Mouse (Mus musculus): ENCODE results near the gene Ptrh2. TPM values are rescaled to one million over a fixed set of nuclear protein-coding genes. Genes with fewer than 3 reads are reported as not detected.
"Not testable (repeated sequence)": the region's sequence is repeated elsewhere in the genome, so short reads cannot be mapped to it uniquely, and the experiment has no call there.

Gene Ptrh2
- polyA plus RNA-seq, 1 experiment from 2014 or later: 38.5 TPM

GRCm38 (mm10) chr11:86714606-86715005 lies 30.8 kb downstream of the Ptrh2 start:
- Histone ChIP-seq H3K27ac (no peak overlapping the region), H3K4me3 (replicated peaks) (no peak overlapping the region), H3K36me3 (peaks cover 75% of the 10 kb centered on the region), H3K4me1 (replicated peaks) (no peaks in the 10 kb centered on the region), H3K9me3 (no peaks in the 10 kb centered on the region), H3K9ac (replicated peaks) (no peak overlapping the region), H3K27me3 (no peaks in the 10 kb centered on the region), H3K4me2 (replicated peaks) (no peak overlapping the region)
- ATAC-seq: no peak

- Histone ChIP-seq H3K4me2 (replicated peaks) (no peak overlapping the region), H3K4me1 (replicated peaks) (no peaks in the 10 kb centered on the region), H3K27me3 (no peaks in the 10 kb centered on the region), H3K9ac (replicated peaks) (no peak overlapping the region), H3K4me3 (replicated peaks) (no peak overlapping the region), H3K36me3 (peaks cover 69% of the 10 kb centered on the region), H3K27ac (no peak overlapping the region), H3K9me3 (no peaks in the 10 kb centered on the region)
- 86% methylated on average over 6 of the region's 6 CpGs for WGBS
- ATAC-seq: no peak
Measured at GRCm38 (mm10) chr11:86717306-86718065, 33.7 kb downstream of the Ptrh2 start.

DNA sequence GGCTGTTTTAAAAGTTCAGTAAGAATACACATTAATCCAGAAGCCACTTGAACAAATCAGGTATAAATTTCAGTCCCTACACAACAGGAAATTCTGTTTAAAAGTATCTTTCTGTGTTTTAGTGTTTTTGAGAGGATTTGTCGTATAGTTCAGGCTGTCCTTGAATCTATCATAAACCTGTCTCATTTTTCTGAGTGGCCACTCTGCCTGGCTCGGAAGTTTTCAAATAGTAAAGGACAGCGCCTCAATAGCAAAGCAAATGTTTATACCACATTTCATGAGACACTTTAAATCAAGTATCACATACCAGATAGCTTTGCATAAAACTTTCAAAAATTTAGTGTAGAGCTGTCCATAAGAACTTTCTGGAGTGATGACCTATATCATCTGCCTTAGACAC lies 34.6 kb downstream of the Ptrh2 start:
- Histone ChIP-seq H3K27ac (no peak overlapping the region), H3K4me2 (replicated peaks) (no peak overlapping the region), H3K36me3 (peaks cover 67% of the 10 kb centered on the region), H3K27me3 (no peaks in the 10 kb centered on the region), H3K9ac (replicated peaks) (no peak overlapping the region), H3K9me3 (no peaks in the 10 kb centered on the region), H3K4me1 (replicated peaks) (no peaks in the 10 kb centered on the region), H3K4me3 (replicated peaks) (no peak overlapping the region)
- WGBS: 94% methylated on average over 3 of the region's 3 CpGs
- ATAC-seq: no peak

DNA sequence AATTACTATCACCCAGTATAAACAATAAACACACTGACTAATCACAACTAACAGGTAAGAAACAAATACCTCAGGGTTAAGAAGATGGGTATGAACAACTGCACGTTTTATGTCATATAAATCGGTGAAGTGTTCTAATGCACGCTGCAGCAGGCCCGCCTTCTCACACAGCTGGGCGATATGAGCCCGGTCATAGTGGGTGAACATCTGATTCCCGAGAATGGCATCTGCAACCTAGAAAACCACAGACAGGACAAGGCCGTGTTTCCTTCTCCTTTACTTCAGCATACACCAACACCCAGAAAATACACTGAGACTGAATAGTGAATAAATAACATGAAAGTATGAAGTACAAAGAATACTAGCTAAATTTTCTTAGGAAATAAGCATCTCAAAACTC lies 35.6 kb downstream of the Ptrh2 start:
- no peaks in the 10 kb centered on the region for H3K9me3 ChIP-seq
- WGBS: 95% methylated on average over 8 of the region's 8 CpGs
- no peaks in the 10 kb centered on the region for H3K27me3 ChIP-seq
- H3K4me3 ChIP-seq (replicated peaks): no peak overlapping the region
- H3K4me1 ChIP-seq (replicated peaks): no peaks in the 10 kb centered on the region
- no peak for ATAC-seq
- no peak overlapping the region for H3K4me2 ChIP-seq (replicated peaks)
- H3K9ac ChIP-seq (replicated peaks): no peak overlapping the region
- peaks cover 63% of the 10 kb centered on the region for H3K36me3 ChIP-seq
- no peak overlapping the region for H3K27ac ChIP-seq

DNA sequence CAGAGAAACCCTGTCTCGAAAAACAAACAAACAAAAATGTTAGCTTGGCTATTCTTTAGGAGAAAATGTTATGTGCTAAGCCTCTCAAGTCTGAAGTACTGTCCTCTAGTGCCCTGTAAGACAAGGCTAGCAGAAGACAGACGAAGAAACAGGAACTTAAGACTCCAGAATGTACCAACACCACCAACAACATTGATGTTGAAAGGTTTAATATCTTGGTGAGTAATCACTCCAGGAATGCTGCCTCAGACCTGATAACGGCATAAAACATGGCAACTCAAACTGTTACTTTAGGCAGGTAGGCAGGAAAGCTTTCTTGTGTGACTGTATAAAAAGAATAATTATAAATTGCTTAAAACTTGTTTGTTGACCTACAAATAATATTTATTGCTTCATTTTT lies 40.2 kb downstream of the Ptrh2 start:
- no peak overlapping the region for H3K4me3 ChIP-seq (replicated peaks)
- no peak overlapping the region for H3K9ac ChIP-seq (replicated peaks)
- H3K9me3 ChIP-seq: no peaks in the 10 kb centered on the region
- no peak overlapping the region for H3K4me2 ChIP-seq (replicated peaks)
- ATAC-seq: no peak
- no peaks in the 10 kb centered on the region for H3K4me1 ChIP-seq (replicated peaks)
- H3K27me3 ChIP-seq: no peaks in the 10 kb centered on the region
- no peak overlapping the region for H3K27ac ChIP-seq
- 91% methylated on average over 3 of the region's 3 CpGs for WGBS
- H3K36me3 ChIP-seq: peaks cover 52% of the 10 kb centered on the region

DNA sequence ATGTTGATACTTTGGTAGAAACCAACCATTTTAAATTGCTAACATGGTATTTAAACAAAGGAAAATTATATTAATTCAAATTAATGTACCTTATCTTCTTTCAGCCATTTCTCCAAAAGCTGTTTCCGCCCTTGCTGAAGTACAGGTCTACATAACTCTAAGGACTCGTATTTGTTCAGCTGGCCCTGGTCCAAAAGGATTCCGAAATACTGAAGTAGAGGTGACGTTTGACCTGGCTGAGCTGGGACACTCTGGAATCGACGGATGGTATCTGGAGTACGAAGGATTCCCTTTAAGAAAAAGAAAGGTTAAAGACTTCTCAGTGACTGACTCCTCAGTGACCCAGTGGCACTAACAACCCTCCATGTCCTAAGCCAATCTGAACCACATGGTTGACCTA lies 41.2 kb downstream of the Ptrh2 start:
- Histone ChIP-seq H3K9ac (replicated peaks) (no peak overlapping the region), H3K27me3 (no peaks in the 10 kb centered on the region), H3K4me2 (replicated peaks) (no peak overlapping the region), H3K9me3 (no peaks in the 10 kb centered on the region), H3K4me1 (replicated peaks) (no peaks in the 10 kb centered on the region), H3K27ac (no peak overlapping the region), H3K36me3 (peaks cover 49% of the 10 kb centered on the region), H3K4me3 (replicated peaks) (no peak overlapping the region)
- 93% methylated on average over 7 of the region's 7 CpGs for WGBS
- no peak for ATAC-seq

DNA sequence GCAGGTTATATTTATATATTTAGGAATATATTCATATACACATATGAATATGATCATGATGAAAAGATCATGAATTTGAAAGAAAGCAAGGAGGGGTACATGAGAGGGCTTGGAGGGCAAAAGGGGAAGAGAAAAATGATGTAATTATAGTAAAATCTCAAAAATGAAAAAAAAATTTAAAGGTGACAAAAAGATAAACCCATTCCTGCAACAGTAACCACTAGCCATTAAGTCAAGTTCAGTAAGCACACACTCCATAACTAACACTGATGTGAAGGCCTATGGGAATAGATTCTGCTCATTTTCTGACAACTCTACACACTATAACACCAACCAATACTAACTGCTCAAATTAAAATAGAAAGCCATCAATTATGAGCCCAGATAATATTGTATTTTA lies 41.8 kb downstream of the Ptrh2 start:
- H3K4me2 ChIP-seq (replicated peaks): no peak overlapping the region

GRCm38 (mm10) chr11:86731443-86731842 lies 47.7 kb downstream of the Ptrh2 start:
- Histone ChIP-seq H3K4me2 (replicated peaks) (no peak overlapping the region), H3K27ac (no peak overlapping the region), H3K9me3 (no peaks in the 10 kb centered on the region), H3K27me3 (no peaks in the 10 kb centered on the region), H3K4me1 (replicated peaks) (no peaks in the 10 kb centered on the region; the same call in 1 of the 2 replicates), H3K4me3 (replicated peaks) (no peak overlapping the region), H3K9ac (replicated peaks) (no peak overlapping the region), H3K36me3 (peaks cover 42% of the 10 kb centered on the region)
- 95% methylated on average over 2 of the region's 2 CpGs for WGBS
- ATAC-seq: no peak

More for the DNA sequence above, 41.8 kb downstream of the Ptrh2 start:
- Histone ChIP-seq H3K9ac (replicated peaks) (no peak overlapping the region), H3K27me3 (no peaks in the 10 kb centered on the region), H3K36me3 (peaks cover 46% of the 10 kb centered on the region), H3K9me3 (no peaks in the 10 kb centered on the region), H3K27ac (no peak overlapping the region), H3K4me3 (replicated peaks) (no peak overlapping the region), H3K4me1 (replicated peaks) (no peaks in the 10 kb centered on the region)
- no peak for ATAC-seq

- Histone ChIP-seq H3K4me1 (replicated peaks) (no peaks in the 10 kb centered on the region; the same call in 1 of the 2 replicates), H3K27ac (no peak overlapping the region), H3K36me3 (peaks cover 30% of the 10 kb centered on the region), H3K4me2 (replicated peaks) (no peak overlapping the region), H3K9ac (replicated peaks) (no peak overlapping the region), H3K9me3 (no peaks in the 10 kb centered on the region), H3K4me3 (replicated peaks) (no peak overlapping the region), H3K27me3 (no peaks in the 10 kb centered on the region)
- ATAC-seq: no peak
- 60% methylated on average over 10 of the region's 10 CpGs for WGBS
Measured at GRCm38 (mm10) chr11:86734241-86734939, 50.6 kb downstream of the Ptrh2 start.

DNA sequence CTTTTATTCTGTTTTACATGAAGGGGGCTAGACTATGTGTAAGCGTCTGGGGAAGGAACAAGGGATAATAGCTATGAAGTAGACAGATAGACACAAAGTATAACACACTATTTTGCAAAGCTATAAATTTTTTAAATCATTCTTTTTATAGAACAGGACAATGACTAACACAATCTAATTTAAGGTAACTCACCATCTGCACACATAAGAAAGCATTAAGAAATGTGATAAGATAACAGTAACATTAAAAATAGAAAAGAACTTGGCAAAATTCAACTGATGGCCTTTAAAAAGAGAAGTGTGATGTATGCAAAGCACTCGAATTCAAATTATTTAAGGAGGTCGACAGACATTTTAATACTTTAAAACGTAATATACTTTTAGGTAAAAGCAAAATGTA lies 51.2 kb downstream of the Ptrh2 start:
- H3K27ac ChIP-seq: no peak overlapping the region
- no peak overlapping the region for H3K4me2 ChIP-seq (replicated peaks)
- H3K9me3 ChIP-seq: no peaks in the 10 kb centered on the region
- no peak overlapping the region for H3K4me3 ChIP-seq (replicated peaks)
- no peak overlapping the region for H3K9ac ChIP-seq (replicated peaks)
- H3K4me1 ChIP-seq (replicated peaks): no peaks in the 10 kb centered on the region; the same call in 1 of the 2 replicates
- ATAC-seq: no peak
- 91% methylated on average over 4 of the region's 4 CpGs for WGBS
- no peaks in the 10 kb centered on the region for H3K27me3 ChIP-seq
- H3K36me3 ChIP-seq: peaks cover 26% of the 10 kb centered on the region

DNA sequence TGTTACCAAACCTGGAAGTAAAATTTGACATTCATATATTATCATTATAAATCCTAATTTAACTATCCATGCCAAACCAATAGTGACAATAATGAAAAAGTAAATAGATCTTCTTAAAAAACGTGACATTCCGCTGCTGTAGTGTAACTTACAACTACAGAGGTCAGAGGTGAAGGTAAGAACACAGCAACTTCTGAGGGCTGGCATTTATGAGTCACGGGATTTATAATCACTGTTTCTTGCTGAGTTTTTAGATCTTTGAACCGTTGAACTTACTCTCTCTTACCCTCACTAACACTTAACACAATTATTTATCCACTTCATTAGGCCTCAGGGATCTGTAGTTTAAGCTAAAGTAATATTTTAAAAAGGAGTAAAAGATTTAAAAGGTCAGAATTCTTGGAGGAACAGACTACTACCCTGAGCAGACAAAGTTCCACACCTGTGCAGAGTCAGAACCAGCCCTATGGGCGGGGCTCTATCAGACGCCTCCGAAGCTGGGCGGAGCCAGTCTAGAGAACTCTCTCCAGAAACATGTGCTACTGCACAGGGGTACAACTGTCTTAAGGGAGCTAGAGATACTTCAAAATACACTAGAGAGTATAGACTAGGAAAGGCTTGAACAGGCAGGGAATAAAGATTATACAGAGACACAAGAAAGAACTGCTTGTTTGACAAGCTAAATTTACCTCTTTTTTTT lies 53.7 kb downstream of the Ptrh2 start:
- no peak overlapping the region for H3K27ac ChIP-seq
- no peaks in the 10 kb centered on the region; the same call in 1 of the 2 replicates for H3K4me1 ChIP-seq (replicated peaks)
- peaks cover 11% of the 10 kb centered on the region; the same call in 1 of the 2 replicates for H3K36me3 ChIP-seq
- ATAC-seq: no peak
- WGBS: 91% methylated on average over 8 of the region's 8 CpGs
- no peaks in the 10 kb centered on the region for H3K9me3 ChIP-seq
- no peak overlapping the region for H3K9ac ChIP-seq (replicated peaks)
- H3K4me2 ChIP-seq (replicated peaks): no peak overlapping the region
- no peaks in the 10 kb centered on the region for H3K27me3 ChIP-seq
- no peak overlapping the region for H3K4me3 ChIP-seq (replicated peaks)

- not testable (repeated sequence) for H3K9me3 ChIP-seq; H3K4me3 ChIP-seq (replicated peaks); H3K36me3 ChIP-seq; H3K9ac ChIP-seq (replicated peaks); H3K27me3 ChIP-seq; H3K27ac ChIP-seq; H3K4me1 ChIP-seq (replicated peaks); ATAC-seq; H3K4me2 ChIP-seq (replicated peaks)
- 100% methylated on average over 1 of the region's 1 CpGs for WGBS
Measured at GRCm38 (mm10) chr11:86738308-86738707, 54.5 kb downstream of the Ptrh2 start.

Measured in midbrain, embryonic 13.5 days (tissue).